Mouse (Mus musculus) forebrain, embryonic 15.5 days (tissue): Measurements from ENCODE around the gene Lmo4. TPM values are rescaled to one million over a fixed set of nuclear protein-coding genes. Genes with fewer than 3 reads are reported as not detected.

Experiments
- ATAC-seq: fragments of 200-750 bp; cut with Nextera tagmentation; replicated peaks from 2 replicates; pipeline ENCODE4 v1.8.0; 2017; ENCODE audit warnings: mild to moderate bottlenecking, moderate TSS enrichment, moderate library complexity
- H3K27ac ChIP-seq: fragments of 300-500 bp; sonication (generic); replicated peaks from 2 replicates; pipeline ENCODE4 v1.5.1; 2015; ENCODE audit warnings: mild to moderate bottlenecking, inconsistent platforms
- H3K27me3 ChIP-seq: fragments of 300-500 bp; sonication (generic); 2 replicates; pipeline ENCODE4 v1.6.1; 2015; ENCODE audit warnings: inconsistent platforms
- H3K36me3 ChIP-seq: fragments of 300-500 bp; sonication (generic); 2 replicates; pipeline ENCODE4 v1.6.1; 2015; ENCODE audit warnings: mild to moderate bottlenecking, inconsistent platforms
- H3K4me1 ChIP-seq: fragments of 300-500 bp; sonication (generic); 2 replicates; pipeline ENCODE4 v1.6.1; 2015; ENCODE audit warnings: inconsistent platforms
- H3K4me2 ChIP-seq: fragments of 300-500 bp; sonication (generic); replicated peaks from 2 replicates; pipeline ENCODE4 v1.6.1; 2015; ENCODE audit warnings: mild to moderate bottlenecking, inconsistent platforms
- H3K4me3 ChIP-seq: fragments of 300-500 bp; sonication (generic); 2 replicates; pipeline ENCODE4 v1.5.1; 2015; ENCODE audit warnings: mild to moderate bottlenecking, inconsistent platforms
- H3K9ac ChIP-seq: fragments of 300-500 bp; sonication (generic); replicated peaks from 2 replicates; pipeline ENCODE4 v1.6.1; 2015; ENCODE audit warnings: mild to moderate bottlenecking, inconsistent platforms
- H3K9me3 ChIP-seq: fragments of 300-500 bp; sonication (generic); 2 replicates; pipeline ENCODE4 v1.6.1; 2016; ENCODE audit warnings: inconsistent platforms
- WGBS: fragments of 180-500 bp; shearing (Covaris S2); methylation state at CpG from one replicate; pipeline ENCODE4 v1.1.7; 2015; ENCODE audit warnings: mixed read lengths; 5-methylcytosine and 5-hydroxymethylcytosine counted together
- polyA plus RNA-seq: library from polyadenylated mRNA; unstranded; fragments of >200 nt; fragmentation: Nextera tagmentation; extraction: Ambion mirVana; gene quantifications from 2 replicates; pipeline ENCODE4 v1.2.1, GENCODE M21; 2015

Gene Lmo4
- polyA plus RNA-seq, 1 experiment from 2014 or later: 136 TPM

DNA sequence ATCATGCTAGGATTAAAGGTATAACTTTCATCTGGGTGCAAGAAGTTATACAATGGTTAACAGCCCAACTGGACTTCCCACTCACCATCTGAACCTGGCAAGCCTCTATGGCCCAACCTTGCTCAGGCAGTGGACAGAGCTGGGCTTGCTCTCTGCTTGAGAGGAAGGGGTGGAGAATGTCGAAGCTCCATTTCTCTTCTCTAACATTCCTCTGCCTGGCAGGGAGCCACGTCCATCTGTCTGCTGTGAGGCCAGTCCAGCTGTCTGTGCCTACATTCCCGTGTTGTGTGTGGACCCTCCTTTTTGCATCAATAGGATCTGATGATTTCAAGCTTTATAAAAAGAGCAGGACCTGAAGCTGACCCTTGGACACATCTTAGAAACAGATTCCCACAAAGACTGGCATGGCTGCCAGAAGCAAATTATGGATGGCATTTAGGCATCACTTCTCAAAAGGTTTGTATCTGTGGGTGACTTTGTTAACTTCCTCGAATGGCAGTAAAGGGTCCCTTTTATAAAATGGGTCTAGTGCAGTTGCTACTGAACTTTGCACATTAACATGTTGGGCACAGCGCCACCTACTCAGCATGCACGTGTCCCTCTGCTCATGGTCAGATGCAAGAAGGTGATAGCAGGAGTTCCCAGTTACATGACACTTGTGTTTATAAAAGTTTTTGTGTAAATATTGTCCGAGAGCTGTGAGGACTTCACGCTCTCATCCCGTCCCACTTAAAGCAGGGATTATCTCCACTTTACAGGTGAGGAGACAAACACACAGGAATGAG lies 20.6 kb upstream of the Lmo4 start:
- Histone ChIP-seq H3K4me2 (no peak overlapping the region), H3K9me3 (no peaks in the 10 kb centered on the region), H3K4me1 (peaks cover 17% of the 10 kb centered on the region), H3K9ac (no peak overlapping the region), H3K27ac (no peak overlapping the region), H3K27me3 (peaks cover 4% of the 10 kb centered on the region; the same call in 1 of the 2 replicates), H3K4me3 (no peak overlapping the region), H3K36me3 (no peaks in the 10 kb centered on the region)
- ATAC-seq: no peak
- WGBS: 61% methylated on average over 9 of the region's 9 CpGs

DNA sequence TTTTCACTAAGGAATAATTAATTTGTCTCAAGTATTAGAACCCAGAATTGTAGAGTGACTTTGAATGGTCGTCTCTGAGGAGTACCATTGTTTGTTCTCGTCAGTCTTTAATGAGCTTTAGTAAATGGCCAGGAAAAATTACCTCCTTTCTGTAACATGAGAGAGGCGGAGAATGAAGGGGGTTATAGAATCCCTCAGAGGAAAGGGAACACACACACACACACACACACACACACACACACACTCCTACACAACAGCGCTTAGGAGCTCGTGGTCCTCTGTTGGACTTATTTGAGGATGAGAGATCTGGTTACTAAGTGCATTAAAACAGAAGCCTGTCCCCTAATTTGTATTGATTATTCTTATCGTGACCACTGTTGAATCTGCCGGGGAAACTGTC lies 19.6 kb upstream of the Lmo4 start:
- Histone ChIP-seq H3K4me3 (no peak overlapping the region), H3K4me1 (peaks cover 17% of the 10 kb centered on the region), H3K9ac (no peak overlapping the region), H3K9me3 (no peaks in the 10 kb centered on the region), H3K36me3 (no peaks in the 10 kb centered on the region), H3K4me2 (no peak overlapping the region), H3K27ac (no peak overlapping the region), H3K27me3 (peaks cover 4% of the 10 kb centered on the region; the same call in 1 of the 2 replicates)
- WGBS: 19% methylated on average over 7 of the region's 7 CpGs
- ATAC-seq: no peak

DNA sequence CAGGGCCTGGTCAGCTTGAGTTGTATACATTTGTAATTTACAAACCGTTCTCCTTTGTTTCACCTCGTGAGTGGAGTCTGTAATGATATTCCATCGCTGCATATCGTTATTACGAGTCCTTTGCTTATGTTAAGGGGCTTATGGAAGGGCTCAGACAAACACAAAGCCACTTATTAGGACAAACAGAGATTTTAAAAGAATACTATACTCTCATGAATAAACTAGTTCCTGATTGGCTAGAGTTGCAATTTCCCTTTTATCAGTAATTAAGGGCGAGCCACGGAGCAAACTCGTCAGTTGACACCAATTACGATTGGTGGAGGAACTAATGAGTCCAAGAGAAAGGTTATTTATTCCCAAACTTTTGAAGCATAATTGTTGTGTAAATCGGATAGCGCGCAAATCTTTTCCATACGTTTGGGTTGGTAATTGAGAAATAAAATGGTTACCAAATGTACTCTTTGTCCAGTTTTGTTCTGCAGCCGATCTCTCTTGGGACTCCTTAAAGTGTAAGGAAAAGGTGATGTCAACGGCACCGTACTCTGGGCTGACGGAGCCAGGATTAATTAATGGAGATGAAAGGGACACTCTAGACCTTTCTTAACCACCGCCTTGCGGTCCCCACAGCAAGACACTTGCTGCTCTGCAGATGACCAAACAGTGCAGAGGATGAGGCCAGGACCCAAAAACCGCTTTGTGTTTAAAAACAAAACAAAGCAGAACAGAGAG lies 18.5 kb upstream of the Lmo4 start:
- peaks cover 4% of the 10 kb centered on the region; the same call in 1 of the 2 replicates for H3K27me3 ChIP-seq
- no peaks in the 10 kb centered on the region for H3K9me3 ChIP-seq
- H3K4me2 ChIP-seq: peak overlapping the region; percentile 34
- H3K4me3 ChIP-seq: peak overlapping the region; percentile 3; the same call in 1 of the 2 replicates
- peak; percentile 44; the same call in 1 of the 2 replicates for ATAC-seq
- no peak overlapping the region for H3K27ac ChIP-seq
- peaks cover 17% of the 10 kb centered on the region for H3K4me1 ChIP-seq
- no peak overlapping the region for H3K9ac ChIP-seq
- 9% methylated on average over 20 of the region's 20 CpGs for WGBS
- no peaks in the 10 kb centered on the region for H3K36me3 ChIP-seq

DNA sequence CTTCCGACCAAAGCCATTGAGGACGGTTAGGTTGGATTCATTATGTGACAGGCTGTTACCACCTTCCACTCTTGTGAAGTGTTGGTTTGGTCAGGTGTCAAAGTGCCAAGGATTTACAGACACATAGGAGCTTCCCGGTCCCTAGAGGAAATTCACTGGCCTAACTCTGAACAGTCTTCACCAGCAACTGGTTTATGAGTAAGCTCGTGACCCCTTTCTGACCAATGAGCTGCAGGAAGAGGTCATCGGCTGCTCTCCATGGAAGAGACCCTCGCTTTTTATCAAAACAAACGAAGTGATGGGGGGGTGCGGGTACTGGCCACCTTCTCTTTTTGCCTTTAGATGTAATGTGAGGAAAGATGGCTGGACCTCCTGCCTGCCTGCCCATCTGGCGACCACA lies 17.4 kb upstream of the Lmo4 start:
- no peak overlapping the region for H3K4me2 ChIP-seq
- no peak overlapping the region for H3K27ac ChIP-seq
- no peak for ATAC-seq

DNA sequence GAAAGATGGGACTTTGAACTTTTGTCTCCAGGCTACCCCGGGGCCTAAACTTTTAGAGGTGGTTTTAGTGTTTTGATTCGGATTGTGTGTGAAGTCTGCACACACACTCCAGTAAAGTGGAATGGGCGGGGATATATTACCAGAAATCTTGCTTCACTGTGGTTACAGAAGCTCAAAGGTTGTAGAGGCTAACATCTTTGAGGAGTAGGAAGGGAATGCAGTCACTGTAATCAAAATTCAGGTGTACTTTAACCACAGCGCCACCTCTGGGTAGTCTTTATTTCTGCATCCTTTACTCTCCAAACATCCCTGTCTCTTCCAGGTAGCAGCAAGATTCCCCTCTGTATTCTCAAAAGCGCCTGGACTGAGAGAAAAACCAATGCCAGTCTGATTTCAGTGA lies 2.5 kb upstream of the Lmo4 start:
- Histone ChIP-seq H3K9ac (no peak overlapping the region), H3K4me2 (no peak overlapping the region), H3K36me3 (no peaks in the 10 kb centered on the region), H3K4me1 (peaks cover 10% of the 10 kb centered on the region), H3K27ac (no peak overlapping the region), H3K9me3 (no peaks in the 10 kb centered on the region), H3K4me3 (no peak overlapping the region), H3K27me3 (peaks cover 3% of the 10 kb centered on the region; the same call in 1 of the 2 replicates)
- no peak for ATAC-seq
- 39% methylated on average over 5 of the region's 5 CpGs for WGBS

More for the DNA sequence above, 17.4 kb upstream of the Lmo4 start:
- no peak overlapping the region for H3K4me3 ChIP-seq
- H3K27me3 ChIP-seq: peaks cover 4% of the 10 kb centered on the region; the same call in 1 of the 2 replicates
- H3K9me3 ChIP-seq: no peaks in the 10 kb centered on the region
- H3K4me1 ChIP-seq: peaks cover 17% of the 10 kb centered on the region
- 83% methylated on average over 9 of the region's 9 CpGs for WGBS
- no peak overlapping the region for H3K9ac ChIP-seq
- H3K36me3 ChIP-seq: no peaks in the 10 kb centered on the region

DNA sequence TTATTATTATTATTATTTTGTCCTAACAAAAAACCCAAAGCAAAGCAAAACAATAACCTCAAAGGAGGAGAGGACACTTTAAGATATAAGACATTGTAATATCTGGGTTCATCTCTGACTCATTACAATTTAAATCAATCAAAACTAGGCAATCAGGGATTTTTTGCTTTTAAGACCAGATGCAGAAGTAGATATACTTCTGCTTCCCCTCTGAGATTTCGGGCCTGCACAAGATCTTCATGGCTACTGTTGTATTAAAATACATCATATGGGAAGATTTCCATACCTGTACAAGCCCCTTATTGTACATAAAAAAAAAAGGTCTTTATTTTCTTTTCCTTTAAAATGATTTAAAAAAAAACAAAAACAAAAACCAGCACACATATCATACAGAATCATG lies 1.9 kb upstream of the Lmo4 start:
- Histone ChIP-seq H3K4me3 (no peak overlapping the region), H3K4me1 (peaks cover 10% of the 10 kb centered on the region), H3K27ac (no peak overlapping the region), H3K4me2 (no peak overlapping the region), H3K36me3 (no peaks in the 10 kb centered on the region), H3K9me3 (no peaks in the 10 kb centered on the region), H3K9ac (no peak overlapping the region), H3K27me3 (0 out of 2 replicates have a peak, but pooled peaks cover 3% of the 10 kb centered on the region)
- no peak for ATAC-seq
- 97% methylated on average over 1 of the region's 1 CpGs for WGBS

DNA sequence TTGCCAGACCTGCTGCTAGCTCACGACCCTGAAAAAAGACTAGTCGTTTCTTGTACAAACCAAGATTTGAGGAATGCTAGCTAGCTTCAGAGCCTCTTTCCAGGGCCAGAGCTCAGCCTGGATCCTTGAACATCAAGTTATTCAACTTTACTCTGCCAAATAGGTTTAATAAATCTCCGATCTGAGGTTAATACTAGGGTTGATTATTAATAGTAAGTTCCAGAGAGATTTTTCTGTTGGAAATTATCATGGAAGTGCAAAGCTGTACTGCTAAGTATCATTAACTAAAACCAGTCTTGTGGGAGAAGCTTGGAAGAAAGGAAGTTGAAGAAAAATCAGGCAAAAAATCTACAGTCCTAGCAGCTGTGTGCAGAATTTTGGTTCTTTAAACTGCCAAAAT lies 1.2 kb upstream of the Lmo4 start:
- peaks cover 17% of the 10 kb centered on the region for H3K4me1 ChIP-seq
- H3K4me3 ChIP-seq: peak overlapping the region; percentile 71
- H3K9ac ChIP-seq: peak overlapping the region; percentile 83; the same call in 1 of the 2 replicates
- H3K27me3 ChIP-seq: 0 out of 2 replicates have a peak, but pooled peaks cover 3% of the 10 kb centered on the region
- WGBS: 25% methylated on average over 3 of the region's 3 CpGs
- H3K36me3 ChIP-seq: no peaks in the 10 kb centered on the region
- no peaks in the 10 kb centered on the region for H3K9me3 ChIP-seq
- ATAC-seq: no peak
- H3K27ac ChIP-seq: peak overlapping the region; percentile 97
- H3K4me2 ChIP-seq: peak overlapping the region; percentile 89

DNA sequence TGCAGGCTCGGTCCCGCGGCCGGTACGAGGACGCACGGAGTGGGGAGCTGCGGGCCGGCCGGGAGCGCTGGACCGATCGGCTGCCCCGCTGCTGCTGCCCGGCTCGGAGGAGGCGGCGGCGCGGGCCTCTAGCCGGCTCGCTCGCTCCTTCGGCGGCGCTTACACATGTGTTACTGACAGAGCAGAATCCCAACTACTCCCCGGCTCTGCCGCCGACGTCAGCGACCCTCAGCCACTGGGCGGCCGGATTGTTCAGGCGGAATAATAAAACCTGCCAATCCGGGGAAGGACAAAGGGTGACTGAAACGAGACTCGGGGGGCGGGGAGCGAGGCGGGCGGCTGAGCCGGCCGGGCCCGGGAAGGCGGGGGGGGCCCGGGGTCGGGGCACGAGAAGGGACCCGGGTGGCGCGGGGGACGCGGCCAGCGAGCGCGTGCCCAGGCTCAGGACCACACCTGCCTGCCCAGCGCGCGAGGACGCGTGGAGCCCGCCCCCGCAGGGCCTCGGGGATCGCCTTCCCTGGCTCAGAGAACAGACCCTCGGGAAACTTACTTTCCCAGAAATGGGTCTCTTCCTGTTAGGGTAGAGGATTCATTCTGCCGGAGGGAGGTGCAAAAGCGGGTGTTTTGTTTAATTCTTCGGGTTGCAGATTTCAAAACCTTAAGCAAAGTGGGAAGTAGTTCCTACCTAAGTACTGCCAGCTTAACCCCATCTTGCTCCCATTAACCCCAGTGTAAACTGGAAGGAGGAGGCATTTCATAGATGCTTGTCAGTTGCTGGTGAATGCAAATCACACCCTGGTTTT lies 532 bp upstream of the Lmo4 start:
- peak; percentile 95 for ATAC-seq
- peak overlapping the region; percentile 83 for H3K9ac ChIP-seq
- H3K36me3 ChIP-seq: no peaks in the 10 kb centered on the region
- under 1% methylated on average over 61 of the region's 69 CpGs for WGBS
- peaks cover 22% of the 10 kb centered on the region for H3K4me1 ChIP-seq
- H3K4me2 ChIP-seq: peak overlapping the region; percentile 89
- 0 out of 2 replicates have a peak, but pooled peaks cover 3% of the 10 kb centered on the region for H3K27me3 ChIP-seq
- H3K27ac ChIP-seq: peak overlapping the region; percentile 97
- H3K9me3 ChIP-seq: no peaks in the 10 kb centered on the region
- peak overlapping the region; percentile 71 for H3K4me3 ChIP-seq

DNA sequence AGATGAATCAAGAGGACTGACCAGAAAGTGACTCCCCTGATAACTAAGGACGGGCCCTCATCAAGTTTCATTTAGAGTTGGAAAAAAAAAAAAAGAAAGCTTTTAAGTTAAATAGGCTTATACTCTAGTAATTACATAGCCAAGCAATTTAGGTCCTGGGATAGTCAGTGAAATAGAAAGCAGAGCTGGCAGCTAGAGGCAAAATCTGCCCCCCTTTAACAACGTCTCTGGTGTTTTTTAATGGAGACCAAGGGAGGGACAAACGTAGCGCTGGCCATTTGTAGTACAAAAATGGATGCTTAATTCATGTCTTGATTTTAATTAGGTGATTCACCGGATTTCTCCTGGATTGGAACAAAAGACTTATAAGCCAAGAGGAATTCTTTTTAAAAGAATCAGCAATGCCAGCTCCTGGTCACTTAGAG lies 1.0 kb downstream of the Lmo4 start:
- Histone ChIP-seq H3K9me3 (no peaks in the 10 kb centered on the region), H3K9ac (peak overlapping the region; percentile 83), H3K36me3 (no peaks in the 10 kb centered on the region), H3K27ac (peak overlapping the region; percentile 97), H3K27me3 (no peaks in the 10 kb centered on the region), H3K4me3 (peak overlapping the region; percentile 71), H3K4me2 (peak overlapping the region; percentile 89), H3K4me1 (peaks cover 38% of the 10 kb centered on the region)
- 0% methylated on average over 5 of the region's 5 CpGs for WGBS
- no peak for ATAC-seq

DNA sequence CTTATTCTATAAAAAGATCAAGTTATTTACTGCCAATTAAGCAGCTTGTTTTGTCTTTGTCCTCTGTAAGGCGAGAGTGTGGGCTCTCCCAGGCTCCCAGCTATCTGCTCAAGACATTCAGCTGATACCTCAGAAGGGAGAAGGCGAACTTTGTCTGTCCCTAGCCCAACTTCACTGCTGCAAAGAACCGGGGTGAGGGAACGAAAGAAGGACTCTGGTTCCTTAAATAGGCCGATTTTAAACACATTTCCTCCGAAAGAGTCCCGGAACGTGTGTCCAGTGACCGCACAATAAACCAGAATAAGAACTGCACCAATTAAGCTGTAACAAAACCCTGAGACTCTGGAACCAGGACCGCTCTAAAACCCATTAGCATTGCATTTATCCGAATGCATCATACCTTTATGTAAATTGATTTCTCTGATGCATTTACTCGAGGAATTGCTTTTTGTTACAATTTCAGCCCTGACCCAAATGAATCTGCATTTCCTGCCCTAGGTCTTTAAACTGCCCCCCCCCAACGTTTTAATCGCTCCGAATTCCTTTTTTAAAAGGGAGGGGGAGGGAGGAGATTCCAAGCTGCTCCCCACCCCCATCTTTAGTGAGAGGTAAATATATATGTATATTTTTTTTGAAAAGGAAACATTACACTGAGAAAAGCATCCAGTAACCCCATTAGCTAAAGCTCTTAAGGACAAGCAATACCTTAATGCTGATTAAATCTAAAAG lies 1.6 kb downstream of the Lmo4 start:
- H3K4me3 ChIP-seq: peak overlapping the region; percentile 71
- H3K9ac ChIP-seq: peak overlapping the region; percentile 83
- H3K36me3 ChIP-seq: no peaks in the 10 kb centered on the region
- H3K9me3 ChIP-seq: no peaks in the 10 kb centered on the region
- WGBS: under 1% methylated on average over 15 of the region's 15 CpGs
- H3K4me1 ChIP-seq: peaks cover 44% of the 10 kb centered on the region
- peak overlapping the region; percentile 97 for H3K27ac ChIP-seq
- no peak for ATAC-seq
- H3K4me2 ChIP-seq: peak overlapping the region; percentile 89
- H3K27me3 ChIP-seq: no peaks in the 10 kb centered on the region

DNA sequence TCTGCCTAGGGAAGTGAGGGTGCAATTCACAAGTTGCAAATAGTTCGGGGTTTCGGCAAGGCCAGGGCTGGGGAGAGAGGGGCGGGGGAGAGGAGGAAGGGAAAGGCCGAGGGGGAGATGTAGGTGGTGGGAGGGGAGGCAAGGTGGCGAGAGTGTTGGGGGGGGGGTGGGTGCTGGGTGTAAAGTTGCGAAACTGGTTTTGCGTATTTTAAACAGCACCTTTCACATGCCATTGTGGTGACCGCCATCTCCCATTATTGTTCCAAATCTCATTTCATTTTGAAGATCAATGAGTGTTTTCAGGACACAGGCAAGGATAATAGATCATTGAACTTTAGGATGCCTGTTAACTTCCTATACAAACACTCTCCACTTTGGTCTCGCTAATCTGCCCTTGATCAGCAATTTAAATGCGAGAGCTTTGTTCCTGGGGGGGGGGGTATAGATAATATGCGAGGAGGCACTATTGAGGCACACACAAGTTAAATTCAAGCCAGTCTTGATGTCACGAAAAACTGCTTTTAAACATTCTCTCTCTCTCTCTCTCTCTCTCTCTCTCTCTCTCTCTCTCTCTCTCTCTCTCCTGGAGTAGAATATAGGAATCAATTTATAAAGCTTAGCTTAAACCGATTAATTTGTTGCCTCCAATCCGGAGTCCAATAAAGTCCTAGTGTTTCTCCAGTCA lies 2.3 kb downstream of the Lmo4 start:
- H3K36me3 ChIP-seq: no peaks in the 10 kb centered on the region
- H3K27me3 ChIP-seq: no peaks in the 10 kb centered on the region
- no peaks in the 10 kb centered on the region for H3K9me3 ChIP-seq
- peak overlapping the region; percentile 71 for H3K4me3 ChIP-seq
- no peak for ATAC-seq
- peak overlapping the region; percentile 97 for H3K27ac ChIP-seq
- H3K9ac ChIP-seq: peak overlapping the region; percentile 83
- H3K4me1 ChIP-seq: peaks cover 51% of the 10 kb centered on the region
- peak overlapping the region; percentile 89 for H3K4me2 ChIP-seq
- under 1% methylated on average over 14 of the region's 14 CpGs for WGBS
